In genomic region chr4:62964844-62965496, GRCm38 (mm10) we compare ENCODE assay signal across 8 mouse cellular contexts. TPM values are rescaled to one million over a fixed set of nuclear protein-coding genes. Genes with fewer than 3 reads are reported as not detected.
DNase-seq lines count a peak whose midpoint lies in the region; ATAC-seq and TF ChIP-seq lines count a peak whose summit lies in the region.

No protein-coding gene starts in this region.

- H3K9ac ChIP-seq in forebrain, embryonic 13.5 days = peak overlapping the region; percentile 97
- H3K9ac ChIP-seq in limb, embryonic 14.5 days (ENCODE audit: low read depth, low read length, severe bottlenecking) = peak overlapping the region; percentile 99

- no peak for DNase-seq in kidney, adult 2 months
- DNase-seq in kidney, adult 18-20 months = no peak
- peak; percentile 8 for DNase-seq in R1 (ENCODE audit: low read depth, low spot score)
- no peak for DNase-seq in limb, embryonic 14.5 days (ENCODE audit: low spot score)
- peak; percentile 11 for DNase-seq in retina, postnatal 7 days (ENCODE audit: low read depth, low spot score)
- DNase-seq in urinary bladder, adult 18-20 months (ENCODE audit: low spot score in 2 of 2) = no peak
- no peak for DNase-seq in adipocyte (ENCODE audit: low spot score)

- no peaks in the 10 kb centered on the region for H3K9me3 ChIP-seq in forebrain, embryonic 13.5 days (replicated peaks)
- no peaks in the 10 kb centered on the region for H3K9me3 ChIP-seq in limb, embryonic 14.5 days (ENCODE audit: control insufficient read depth, low read length)

- H3K4me2 ChIP-seq in forebrain, embryonic 13.5 days = peak overlapping the region; percentile 72
- H3K4me2 ChIP-seq in limb, embryonic 14.5 days (replicated peaks; ENCODE audit: low read depth, low read length, severe bottlenecking) = peak overlapping the region; percentile 59

- H3K4me3 ChIP-seq in kidney, adult 2 months (ENCODE audit: insufficient read depth, low read depth, low read length) = peak overlapping the region; percentile 98
- H3K4me3 ChIP-seq in forebrain, embryonic 13.5 days = peak overlapping the region; percentile 83
- H3K4me3 ChIP-seq in limb, embryonic 14.5 days (replicated peaks; ENCODE audit: low read length) = peak overlapping the region; percentile 73

- peaks cover 8% of the 10 kb centered on the region; the same call in 1 of the 2 replicates for H3K4me1 ChIP-seq in kidney, adult 2 months (ENCODE audit: control insufficient read depth, insufficient read depth, low read length)
- 0 out of 2 replicates have a peak, but pooled peaks cover 6% of the 10 kb centered on the region for H3K4me1 ChIP-seq in forebrain, embryonic 13.5 days
- peaks cover 12% of the 10 kb centered on the region for H3K4me1 ChIP-seq in limb, embryonic 14.5 days (ENCODE audit: control insufficient read depth, insufficient read depth, low read length)

- no peak overlapping the region; the same call in 1 of the 2 replicates for H3K27ac ChIP-seq in kidney, adult 2 months (ENCODE audit: insufficient read depth, low read depth, low read length)
- no peak overlapping the region for H3K27ac ChIP-seq in forebrain, embryonic 13.5 days
- peak overlapping the region; percentile 96 for H3K27ac ChIP-seq in limb, embryonic 14.5 days (replicated peaks; ENCODE audit: low read depth, low read length)

- no peak for TF ChIP-seq POLR2A in kidney, adult 2 months (IDR thresholded peaks at IDR 0.05; ENCODE audit: low read depth, low read length)
- no peak for TF ChIP-seq POLR2A in limb, embryonic 14.5 days (IDR thresholded peaks at IDR 0.05; ENCODE audit: borderline replicate concordance, extremely low read depth, insufficient read depth, insufficient read length)

- no peaks in the 10 kb centered on the region for H3K27me3 ChIP-seq in kidney, adult 2 months (replicated peaks; ENCODE audit: control insufficient read depth, insufficient read depth, low read length)
- H3K27me3 ChIP-seq in forebrain, embryonic 13.5 days = peaks cover 3% of the 10 kb centered on the region; the same call in 1 of the 2 replicates
- H3K27me3 ChIP-seq in limb, embryonic 14.5 days (ENCODE audit: control insufficient read depth, insufficient read depth, low read length) = no peaks in the 10 kb centered on the region

- TF ChIP-seq CTCF in kidney, adult 2 months (conservative IDR thresholded peaks at IDR 0.05; ENCODE audit: insufficient read depth, insufficient read length, low read depth, low read length) = no peak

- WGBS in kidney, adult 2 months = 10% methylated on average over 50 of the region's 52 CpGs
- WGBS in forebrain, embryonic 13.5 days = 3% methylated on average over 14 of the region's 52 CpGs
- WGBS in limb, embryonic 14.5 days = under 1% methylated on average over 28 of the region's 52 CpGs

- ATAC-seq in forebrain, embryonic 13.5 days = peak; percentile 67; the same call in 1 of the 2 replicates
- peak; percentile 55; the same call in 1 of the 2 replicates for ATAC-seq in limb, embryonic 14.5 days (ENCODE audit: low FRiP score, low read depth)

- H3K36me3 ChIP-seq in kidney, adult 2 months (ENCODE audit: control insufficient read depth, insufficient read depth, low read length) = no peaks in the 10 kb centered on the region
- no peaks in the 10 kb centered on the region for H3K36me3 ChIP-seq in forebrain, embryonic 13.5 days (ENCODE audit: poor library complexity, severe bottlenecking)
- no peaks in the 10 kb centered on the region for H3K36me3 ChIP-seq in limb, embryonic 14.5 days (ENCODE audit: control insufficient read depth, insufficient read depth, low read length)

RNA-seq across cellular contexts. Expression of gene Zfp618, which starts 0.4 kb away (rescaled TPM):
- polyA plus RNA-seq in kidney, adult 2 months (2012; rRNA removed) = 7.7 and 10.2 TPM in 2 replicates
- 21.7 and 25.2 TPM in 2 replicates for polyA plus RNA-seq in forebrain, embryonic 13.5 days (2015; fragmentation: Nextera tagmentation; extraction: Ambion mirVana)
- polyA plus RNA-seq in limb, embryonic 14.5 days (2012; rRNA removed) = 32.0 and 39.6 TPM in 2 replicates
- 24.9 and 35.4 TPM in 2 replicates for polyA plus RNA-seq in limb, embryonic 14.5 days (2014; fragmentation: Nextera tagmentation; extraction: Ambion mirVana)

Comparison
In these comparisons a context has a peak if more than half of its experiments do, and no peak if none do; other contexts are left out.
1. DNase-seq: peak in R1 (single experiment) and retina, postnatal 7 days (single experiment); none in kidney, adult 2 months (single experiment), kidney, adult 18-20 months (single experiment), limb, embryonic 14.5 days (single experiment), urinary bladder, adult 18-20 months (0 of 2) and adipocyte (single experiment).
2. Peak in every context shown above with its lines, with median percentiles within 50 percentile points of each other: H3K4me3 ChIP-seq.